Mouse (Mus musculus): ENCODE measurements around the gene Il2ra. TPM values are rescaled to one million over a fixed set of nuclear protein-coding genes. Genes with fewer than 3 reads are reported as not detected.
A peak's percentile ranks its signal among the peaks of the same experiment; 100 is the strongest.

The Il2ra gene
- polyA plus RNA-seq, 1 experiment from 2014 or later: 0.04 TPM

DNA sequence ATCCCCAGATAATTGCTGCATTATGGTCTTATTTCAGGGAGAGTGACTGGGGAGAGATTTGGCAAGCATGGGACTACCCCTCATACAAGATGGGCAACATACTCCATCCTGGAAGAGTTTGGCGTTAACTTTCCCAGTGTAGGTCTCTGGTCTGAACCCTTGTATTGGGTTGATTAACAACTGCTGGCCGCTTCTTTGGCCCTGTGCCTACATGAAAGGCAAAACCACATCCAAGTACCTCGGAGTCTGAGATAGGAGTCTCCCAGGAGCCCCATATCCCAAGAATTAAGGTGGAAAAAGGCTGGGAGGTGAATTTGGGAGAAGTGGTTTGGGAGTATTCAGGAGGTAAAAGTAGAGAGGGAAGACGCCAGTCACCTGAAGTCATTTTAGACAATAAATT lies 22.2 kb downstream of the Il2ra start:
- TF ChIP-seq EP300 (IDR thresholded peaks at IDR 0.05): no peak
- TF ChIP-seq CTCF (IDR thresholded peaks at IDR 0.05): no peak
- Histone ChIP-seq H3K4me1 (ENCODE audit: insufficient read depth, low read depth, low read length) (no peaks in the 10 kb centered on the region), H3K27ac (ENCODE audit: low read length) (no peak overlapping the region), H3K9me3 (ENCODE audit: low read length) (no peaks in the 10 kb centered on the region), H3K27me3 (replicated peaks; ENCODE audit: insufficient read depth, low read length) (no peaks in the 10 kb centered on the region), H3K4me2 (replicated peaks; ENCODE audit: low read depth, low read length) (no peak overlapping the region), H3K9ac (replicated peaks; ENCODE audit: low read depth) (no peak overlapping the region), H3K4me3 (ENCODE audit: low read depth, low read length) (no peak overlapping the region), H3K36me3 (ENCODE audit: insufficient read depth, low read length) (no peaks in the 10 kb centered on the region)
- DNase-seq (ENCODE audit: low spot score) (no peak), ATAC-seq (no peak)
- 74% methylated on average over 4 of the region's 4 CpGs for WGBS

DNA sequence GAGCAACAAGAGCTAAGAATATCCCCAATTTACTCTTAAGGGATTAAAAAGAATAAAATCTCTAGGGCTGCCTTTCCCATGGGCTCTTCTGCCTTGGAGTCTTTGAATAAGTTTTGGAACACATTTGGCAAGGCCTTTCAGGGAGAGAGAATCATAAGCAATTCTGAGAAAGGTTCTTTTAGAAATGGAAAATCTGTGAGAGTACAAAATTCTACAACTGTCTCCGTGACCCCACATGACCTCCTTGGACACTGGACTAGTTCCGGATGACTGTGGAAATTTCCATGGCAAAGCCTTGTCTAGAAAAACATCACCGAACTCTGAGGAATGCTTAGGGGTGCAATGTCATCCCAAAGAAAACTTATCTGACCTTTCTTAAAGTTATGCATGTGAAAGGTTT lies 22.7 kb downstream of the Il2ra start:
- WGBS: 89% methylated on average over 3 of the region's 3 CpGs
- Histone ChIP-seq H3K4me1 (ENCODE audit: insufficient read depth, low read depth, low read length) (no peaks in the 10 kb centered on the region), H3K9ac (replicated peaks; ENCODE audit: low read depth) (no peak overlapping the region), H3K36me3 (ENCODE audit: insufficient read depth, low read length) (no peaks in the 10 kb centered on the region), H3K4me3 (ENCODE audit: low read depth, low read length) (no peak overlapping the region), H3K4me2 (replicated peaks; ENCODE audit: low read depth, low read length) (no peak overlapping the region), H3K27me3 (replicated peaks; ENCODE audit: insufficient read depth, low read length) (no peaks in the 10 kb centered on the region), H3K9me3 (ENCODE audit: low read length) (no peaks in the 10 kb centered on the region), H3K27ac (ENCODE audit: low read length) (no peak overlapping the region)
- DNase-seq (ENCODE audit: low spot score) (no peak), ATAC-seq (no peak)
- TF ChIP-seq CTCF (IDR thresholded peaks at IDR 0.05) (no peak), EP300 (IDR thresholded peaks at IDR 0.05) (no peak)

DNA sequence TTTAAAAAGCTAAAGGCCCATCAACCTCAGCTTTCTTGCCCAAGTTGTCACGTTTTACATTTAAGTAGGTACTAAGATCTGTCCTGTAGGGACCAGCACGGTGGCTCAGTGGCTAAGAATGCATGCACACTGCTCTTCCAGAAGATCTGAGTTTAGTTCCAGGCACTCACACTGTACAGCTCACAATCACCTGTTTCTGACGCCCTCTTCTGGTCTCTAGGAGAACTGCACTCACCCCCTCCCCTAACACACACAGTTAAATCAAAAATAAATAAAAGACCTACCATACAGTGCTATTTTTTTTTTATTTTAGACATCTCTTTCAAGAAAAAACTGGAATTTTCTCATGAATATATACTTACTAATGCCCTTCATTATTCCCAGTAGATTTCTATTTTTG lies 29.5 kb downstream of the Il2ra start:
- H3K4me1 ChIP-seq (ENCODE audit: insufficient read depth, low read depth, low read length): no peaks in the 10 kb centered on the region
- no peak overlapping the region for H3K9ac ChIP-seq (replicated peaks; ENCODE audit: low read depth)
- H3K4me3 ChIP-seq (ENCODE audit: low read depth, low read length): no peak overlapping the region
- H3K27me3 ChIP-seq (replicated peaks; ENCODE audit: insufficient read depth, low read length): no peaks in the 10 kb centered on the region
- ATAC-seq (no peak), DNase-seq (ENCODE audit: low spot score) (no peak)
- TF ChIP-seq CTCF (IDR thresholded peaks at IDR 0.05) (peak; percentile 42), EP300 (IDR thresholded peaks at IDR 0.05) (no peak)
- H3K27ac ChIP-seq (ENCODE audit: low read length): no peak overlapping the region
- H3K9me3 ChIP-seq (ENCODE audit: low read length): no peaks in the 10 kb centered on the region
- no peak overlapping the region for H3K4me2 ChIP-seq (replicated peaks; ENCODE audit: low read depth, low read length)
- WGBS: 22% methylated on average over 3 of the region's 3 CpGs
- H3K36me3 ChIP-seq (ENCODE audit: insufficient read depth, low read length): no peaks in the 10 kb centered on the region

DNA sequence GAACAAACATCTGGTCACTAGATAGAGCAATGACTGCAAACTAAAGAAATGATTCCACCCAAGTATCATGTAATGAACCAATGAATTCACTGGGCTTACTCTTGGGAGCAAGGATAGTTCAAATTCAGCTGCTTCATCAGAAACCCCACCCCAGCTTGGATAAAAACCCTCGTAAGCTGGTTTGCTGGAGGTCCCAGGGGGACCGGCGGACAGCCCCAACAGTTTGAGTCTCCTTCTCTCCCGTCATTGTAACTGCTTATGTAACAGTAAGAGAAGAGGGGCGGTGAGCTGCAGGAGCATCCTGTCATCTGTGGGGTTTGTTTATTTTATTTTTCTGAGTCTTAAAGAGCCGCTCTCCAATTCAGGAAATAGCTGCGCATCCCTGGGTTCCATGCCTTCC lies 37.0 kb downstream of the Il2ra start:
- DNase-seq (ENCODE audit: low spot score): no peak
- no peaks in the 10 kb centered on the region for H3K4me1 ChIP-seq (ENCODE audit: insufficient read depth, low read depth, low read length)
- 31% methylated on average over 7 of the region's 7 CpGs for WGBS

DNA sequence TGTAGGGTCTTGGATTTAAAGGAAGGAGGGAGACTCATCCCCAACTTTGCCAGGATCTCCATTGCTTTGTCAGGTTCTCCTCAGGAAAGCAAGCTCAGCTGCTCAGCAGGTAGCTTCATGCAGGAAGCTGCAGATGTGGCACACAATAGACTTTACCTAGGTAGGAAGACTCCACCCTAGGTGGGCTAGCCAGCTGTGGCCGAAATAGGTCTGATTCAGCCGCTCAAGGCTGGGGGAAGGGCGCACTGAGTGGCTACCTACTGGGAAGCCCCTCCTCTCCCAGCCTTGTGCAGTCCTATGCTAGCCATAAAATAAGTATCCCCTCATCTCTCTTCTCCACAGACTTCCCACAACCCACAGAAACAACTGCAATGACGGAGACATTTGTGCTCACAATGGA lies 40.1 kb downstream of the Il2ra start:
- TF ChIP-seq EP300 (IDR thresholded peaks at IDR 0.05) (no peak), CTCF (IDR thresholded peaks at IDR 0.05) (no peak)
- no peak for ATAC-seq

More for the DNA sequence above, 37.0 kb downstream of the Il2ra start:
- Histone ChIP-seq H3K36me3 (ENCODE audit: insufficient read depth, low read length) (no peaks in the 10 kb centered on the region), H3K9ac (replicated peaks; ENCODE audit: low read depth) (no peak overlapping the region), H3K4me3 (ENCODE audit: low read depth, low read length) (no peak overlapping the region), H3K27ac (ENCODE audit: low read length) (no peak overlapping the region), H3K27me3 (replicated peaks; ENCODE audit: insufficient read depth, low read length) (no peaks in the 10 kb centered on the region), H3K9me3 (ENCODE audit: low read length) (no peaks in the 10 kb centered on the region), H3K4me2 (replicated peaks; ENCODE audit: low read depth, low read length) (no peak overlapping the region)
- no peak for TF ChIP-seq EP300 (IDR thresholded peaks at IDR 0.05)
- TF ChIP-seq CTCF (IDR thresholded peaks at IDR 0.05): no peak
- no peak for ATAC-seq

DNA sequence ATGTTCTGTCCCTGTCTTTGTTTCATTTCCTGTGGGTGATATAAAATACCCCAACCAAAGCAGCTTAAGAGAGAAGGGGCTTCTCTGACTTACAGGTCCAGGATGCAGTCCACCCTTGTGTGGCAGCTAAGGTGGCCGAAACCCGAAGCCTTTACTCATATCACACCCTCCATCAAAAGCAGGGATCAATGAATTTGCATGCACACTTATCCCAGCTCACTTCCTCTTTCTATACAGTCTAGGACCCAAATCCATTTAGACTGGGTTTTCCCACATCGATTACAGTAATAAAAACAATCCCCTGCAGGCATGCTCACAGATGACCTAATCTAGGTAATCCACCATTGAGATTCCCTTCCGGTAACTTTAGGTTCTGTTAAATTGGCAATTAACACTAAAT lies 43.9 kb downstream of the Il2ra start:
- Histone ChIP-seq H3K9ac (replicated peaks; ENCODE audit: low read depth) (no peak overlapping the region), H3K36me3 (ENCODE audit: insufficient read depth, low read length) (no peaks in the 10 kb centered on the region), H3K27ac (ENCODE audit: low read length) (no peak overlapping the region), H3K27me3 (replicated peaks; ENCODE audit: insufficient read depth, low read length) (no peaks in the 10 kb centered on the region), H3K9me3 (ENCODE audit: low read length) (no peaks in the 10 kb centered on the region), H3K4me1 (ENCODE audit: insufficient read depth, low read depth, low read length) (no peaks in the 10 kb centered on the region), H3K4me3 (ENCODE audit: low read depth, low read length) (no peak overlapping the region), H3K4me2 (replicated peaks; ENCODE audit: low read depth, low read length) (no peak overlapping the region)
- TF ChIP-seq CTCF (IDR thresholded peaks at IDR 0.05) (no peak), EP300 (IDR thresholded peaks at IDR 0.05) (no peak)
- 80% methylated on average over 4 of the region's 4 CpGs for WGBS
- ATAC-seq (no peak), DNase-seq (ENCODE audit: low spot score) (no peak)

More for the DNA sequence above, 40.1 kb downstream of the Il2ra start:
- Histone ChIP-seq H3K36me3 (ENCODE audit: insufficient read depth, low read length) (no peaks in the 10 kb centered on the region), H3K27me3 (replicated peaks; ENCODE audit: insufficient read depth, low read length) (no peaks in the 10 kb centered on the region), H3K27ac (ENCODE audit: low read length) (no peak overlapping the region), H3K9ac (replicated peaks; ENCODE audit: low read depth) (no peak overlapping the region), H3K4me1 (ENCODE audit: insufficient read depth, low read depth, low read length) (no peaks in the 10 kb centered on the region), H3K4me2 (replicated peaks; ENCODE audit: low read depth, low read length) (no peak overlapping the region), H3K4me3 (ENCODE audit: low read depth, low read length) (no peak overlapping the region), H3K9me3 (ENCODE audit: low read length) (no peaks in the 10 kb centered on the region)
- 62% methylated on average over 4 of the region's 4 CpGs for WGBS
- DNase-seq (ENCODE audit: low spot score): no peak

DNA sequence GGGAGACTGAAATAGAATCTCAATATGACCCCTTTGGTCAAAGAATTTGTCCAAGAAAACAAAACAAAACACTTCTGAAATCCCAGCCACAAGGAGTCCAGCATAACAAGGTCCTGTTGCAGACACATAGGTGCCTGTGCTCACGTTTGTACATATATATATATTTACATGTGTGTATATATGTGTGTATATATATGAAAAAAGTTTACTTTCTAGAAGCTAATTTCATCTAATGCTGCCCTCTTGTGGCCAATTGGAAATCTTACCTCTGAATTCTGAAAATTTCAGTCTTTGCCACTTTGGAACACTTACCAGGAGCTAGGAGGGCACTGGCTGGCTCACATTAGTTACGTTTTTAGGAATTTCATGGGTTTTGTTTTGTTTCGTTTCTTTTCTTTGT lies 44.8 kb downstream of the Il2ra start:
- no peak overlapping the region for H3K4me2 ChIP-seq (replicated peaks; ENCODE audit: low read depth, low read length)
- WGBS: 6% methylated on average over 3 of the region's 3 CpGs
- no peak for ATAC-seq
- H3K4me3 ChIP-seq (ENCODE audit: low read depth, low read length): no peak overlapping the region
- no peaks in the 10 kb centered on the region for H3K9me3 ChIP-seq (ENCODE audit: low read length)
- H3K27me3 ChIP-seq (replicated peaks; ENCODE audit: insufficient read depth, low read length): no peaks in the 10 kb centered on the region
- TF ChIP-seq CTCF (IDR thresholded peaks at IDR 0.05) (peak; percentile 55), EP300 (IDR thresholded peaks at IDR 0.05) (no peak)
- H3K36me3 ChIP-seq (ENCODE audit: insufficient read depth, low read length): no peaks in the 10 kb centered on the region
- H3K4me1 ChIP-seq (ENCODE audit: insufficient read depth, low read depth, low read length): no peaks in the 10 kb centered on the region
- H3K27ac ChIP-seq (ENCODE audit: low read length): no peak overlapping the region
- H3K9ac ChIP-seq (replicated peaks; ENCODE audit: low read depth): no peak overlapping the region
- DNase-seq (ENCODE audit: low spot score): peak; percentile 63

Data from lung, postnatal 0 days (tissue).